25 mouse cellular contexts compared by ENCODE assay signal in genomic region chr5:103326412-103326811, GRCm38 (mm10).
"Had no signal": no experiment of that assay in that cellular context is flagged by ENCODE, and none has a peak within 500 bp of the region (broad histone marks: within the 10 kb centered on the region; RNA-seq: fewer than 3 reads in every experiment).

No protein-coding gene starts in this region.

- ATAC-seq: hindbrain, embryonic 16.5 days; inflammation-experienced regulatory T-cells, adult 6 months; intestine, embryonic 15.5 days; intestine, postnatal 0 days had no signal

- H3K27ac ChIP-seq: gastrocnemius, adult 2 months; heart, embryonic 10.5 days; hindbrain, embryonic 10.5 days; hindbrain, embryonic 12.5 days; hindbrain, embryonic 14.5 days; intestine, embryonic 15.5 days; kidney, postnatal 0 days; limb, embryonic 13.5 days; limb, embryonic 15.5 days had no signal

- H3K27me3 ChIP-seq: heart, embryonic 12.5 days; hindbrain, embryonic 12.5 days; intestine, embryonic 15.5 days; limb, embryonic 13.5 days; limb, embryonic 15.5 days had no signal

- H3K4me2 ChIP-seq: heart, embryonic 12.5 days; hindbrain, embryonic 12.5 days; hindbrain, embryonic 14.5 days; intestine, embryonic 15.5 days; limb, embryonic 13.5 days; limb, embryonic 15.5 days had no signal

- H3K36me3 ChIP-seq: heart, embryonic 10.5 days; heart, embryonic 12.5 days; hindbrain, embryonic 10.5 days; hindbrain, embryonic 12.5 days; intestine, embryonic 15.5 days; limb, embryonic 13.5 days; limb, embryonic 15.5 days had no signal

- H3K4me1 ChIP-seq: heart, embryonic 10.5 days; heart, embryonic 12.5 days; hindbrain, embryonic 10.5 days; hindbrain, embryonic 12.5 days; intestine, embryonic 15.5 days; limb, embryonic 13.5 days; limb, embryonic 15.5 days had no signal

- H3K9ac ChIP-seq: heart, embryonic 12.5 days; hindbrain, embryonic 12.5 days; hindbrain, embryonic 14.5 days; intestine, embryonic 15.5 days; limb, embryonic 13.5 days; limb, embryonic 15.5 days had no signal

- H3K9me3 ChIP-seq: heart, embryonic 10.5 days; hindbrain, embryonic 10.5 days; hindbrain, embryonic 12.5 days; intestine, embryonic 15.5 days; limb, embryonic 13.5 days; limb, embryonic 15.5 days had no signal

- DNase-seq: gastrocnemius, adult 2 months; gastrocnemius, postnatal 10 days; gastrocnemius, postnatal 25 days; heart, adult 18-20 months; heart, postnatal 10 days; heart, postnatal 4 days; kidney, adult 18-20 months; kidney, adult 8-10 months; kidney, postnatal 14 days; kidney, postnatal 36 days; layer of hippocampus, adult 9-11 months; layer of hippocampus, postnatal 36 days; left cerebral cortex, postnatal 4 days had no signal

- H3K4me3 ChIP-seq: gastrocnemius, adult 2 months; heart, embryonic 10.5 days; heart, embryonic 12.5 days; hindbrain, embryonic 10.5 days; hindbrain, embryonic 12.5 days; intestine, embryonic 15.5 days; limb, embryonic 13.5 days; limb, embryonic 15.5 days had no signal
